Mouse (Mus musculus) layer of hippocampus, adult 11-12 months (tissue): ENCODE data around the gene L3mbtl1.

Experiments
- DNase-seq: peaks from one replicate; pipeline ENCODE4 v3.0.0; 2022; ENCODE audit warnings: low spot score

The L3mbtl1 gene

GRCm38 (mm10) chr2:162993881-162994616 lies 50.8 kb downstream of the L3mbtl1 start:
- DNase-seq = no peak

DNA sequence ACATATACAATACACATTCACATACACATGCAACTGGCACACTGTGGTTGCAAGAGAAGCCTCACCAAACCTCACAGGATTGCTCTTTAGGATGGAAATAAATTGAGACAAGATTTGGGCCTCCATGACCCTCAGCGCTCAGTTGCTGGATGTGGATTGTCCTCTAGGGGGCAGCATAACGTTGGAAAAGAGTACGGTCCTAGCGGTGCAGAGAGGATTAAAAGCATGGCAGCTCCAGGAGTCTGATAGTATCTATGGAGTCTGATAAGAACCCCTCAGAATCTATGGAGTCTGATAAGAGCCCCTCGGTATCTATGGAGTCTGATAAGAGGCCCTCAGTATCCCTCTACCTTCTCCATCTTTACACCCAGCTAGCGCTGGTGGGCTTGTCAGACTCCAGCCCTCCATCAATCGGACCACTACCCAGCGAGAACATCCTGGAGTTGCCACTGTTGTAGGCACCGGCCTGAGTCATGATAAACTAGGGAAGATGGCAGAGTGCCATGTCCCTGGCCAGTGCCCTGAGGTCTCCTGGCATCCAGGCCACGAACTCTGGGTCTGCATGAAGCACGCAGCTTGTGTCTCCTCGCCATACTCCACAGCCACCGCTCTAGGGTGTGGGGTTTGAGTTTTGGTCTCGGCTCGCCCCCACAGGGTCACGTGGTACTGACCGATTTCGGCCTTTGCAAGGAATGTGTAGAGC lies 55.4 kb downstream of the L3mbtl1 start:
- peak; percentile 74 for DNase-seq

- DNase-seq = no peak
Measured at GRCm38 (mm10) chr2:162999744-163000143, 56.5 kb downstream of the L3mbtl1 start.

DNA sequence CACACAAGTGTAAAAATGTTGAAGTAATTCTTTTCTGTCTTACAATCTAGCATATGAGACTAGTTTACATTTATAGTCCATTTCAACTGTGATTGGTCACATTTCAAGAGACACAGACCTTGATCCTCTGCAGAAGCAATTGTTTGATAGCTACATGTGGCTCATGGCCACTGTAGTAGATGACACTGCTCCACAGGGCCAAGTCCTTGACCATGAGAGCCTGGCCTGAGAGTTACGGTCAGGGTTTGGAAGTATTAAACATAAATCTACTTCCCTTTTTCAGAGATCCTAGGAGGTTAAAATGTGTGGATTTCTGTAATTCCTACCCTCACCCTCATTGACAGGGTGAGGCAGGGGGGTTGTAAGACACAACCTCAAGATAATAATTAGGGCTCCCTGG lies 57.8 kb downstream of the L3mbtl1 start:
- no peak for DNase-seq

DNA sequence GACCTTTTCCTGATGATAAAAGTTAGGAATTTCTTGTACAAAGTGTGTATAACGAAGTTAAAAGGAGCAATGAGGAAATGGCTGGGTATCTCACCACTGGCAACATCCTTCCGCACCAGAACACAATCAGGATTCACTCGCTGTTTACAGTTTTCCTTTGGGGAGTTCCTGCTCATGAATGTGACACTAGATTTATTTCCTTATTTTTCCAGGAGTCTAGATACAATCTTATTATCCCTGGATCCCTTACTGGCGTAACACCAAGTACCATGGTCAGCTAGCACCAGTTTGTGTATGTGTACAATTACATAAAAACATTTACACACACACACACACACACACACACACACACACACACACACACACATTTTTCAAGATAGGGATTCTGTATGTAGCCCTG lies 64.0 kb downstream of the L3mbtl1 start:
- no peak for DNase-seq

- DNase-seq = peak; percentile 91
Measured at GRCm38 (mm10) chr2:163016916-163017743, 73.9 kb downstream of the L3mbtl1 start, which contains the start of gene Ift52. TSS of gene Ift52 (plus strand) at chr2:163017354.
